Mouse (Mus musculus): Measurements from ENCODE around the gene Dalrd3.
A peak's percentile ranks its signal among the peaks of the same experiment; 100 is the strongest.
"Not testable (repeated sequence)": the region's sequence is repeated elsewhere in the genome, so short reads cannot be mapped to it uniquely, and the experiment has no call there.

Gene Dalrd3

GRCm38 (mm10) chr9:108573774-108574690 lies 4.3 kb downstream of the Dalrd3 start:
- DNase-seq (ENCODE audit: low read depth, low spot score) = peak; percentile 82

- DNase-seq (ENCODE audit: low read depth, low spot score) = no peak
Observed at GRCm38 (mm10) chr9:108574921-108575320, 5.2 kb downstream of the Dalrd3 start.

GRCm38 (mm10) chr9:108575321-108576297 lies 5.9 kb downstream of the Dalrd3 start:
- DNase-seq (ENCODE audit: low read depth, low spot score) = no peak

GRCm38 (mm10) chr9:108577025-108577424 lies 7.3 kb downstream of the Dalrd3 start:
- no peak for DNase-seq (ENCODE audit: low read depth, low spot score)

GRCm38 (mm10) chr9:108577934-108578544 lies 8.4 kb downstream of the Dalrd3 start:
- DNase-seq (ENCODE audit: low read depth, low spot score) = peak; percentile 61

GRCm38 (mm10) chr9:108578545-108579343 lies 9.1 kb downstream of the Dalrd3 start, which contains the start of gene Wdr6:
Gene Wdr6, minus strand, starts transcription at chr9:108578739.
- DNase-seq (ENCODE audit: low read depth, low spot score) = peak; percentile 98

- no peak for DNase-seq (ENCODE audit: low read depth, low spot score)
Observed at GRCm38 (mm10) chr9:108579344-108579690, 9.6 kb downstream of the Dalrd3 start.

GRCm38 (mm10) chr9:108587571-108588180 lies 18.0 kb downstream of the Dalrd3 start:
- peak; percentile 95 for DNase-seq (ENCODE audit: low read depth, low spot score)

GRCm38 (mm10) chr9:108589229-108589628 lies 19.5 kb downstream of the Dalrd3 start:
- DNase-seq (ENCODE audit: low read depth, low spot score) = no peak

- DNase-seq (ENCODE audit: low read depth, low spot score) = no peak
Observed at GRCm38 (mm10) chr9:108591462-108591861, 21.8 kb downstream of the Dalrd3 start.

GRCm38 (mm10) chr9:108594354-108594753 lies 24.7 kb downstream of the Dalrd3 start:
- no peak for DNase-seq (ENCODE audit: low read depth, low spot score)

- peak; percentile 67 for DNase-seq (ENCODE audit: low read depth, low spot score)
Observed at GRCm38 (mm10) chr9:108596998-108597764, 27.5 kb downstream of the Dalrd3 start, which contains the start of gene P4htm. Gene P4htm, minus strand, starts transcription at chr9:108597667.

- DNase-seq (ENCODE audit: low read depth, low spot score) = no peak
Observed at GRCm38 (mm10) chr9:108599021-108599566, 29.4 kb downstream of the Dalrd3 start.

GRCm38 (mm10) chr9:108600011-108600410 lies 30.3 kb downstream of the Dalrd3 start:
- DNase-seq (ENCODE audit: low read depth, low spot score) = no peak

GRCm38 (mm10) chr9:108601986-108602385 lies 32.3 kb downstream of the Dalrd3 start:
- no peak for DNase-seq (ENCODE audit: low read depth, low spot score)

- not testable (repeated sequence) for DNase-seq (ENCODE audit: low read depth, low spot score)
Observed at GRCm38 (mm10) chr9:108607929-108608328, 38.2 kb downstream of the Dalrd3 start.

- DNase-seq (ENCODE audit: low read depth, low spot score) = no peak
Observed at GRCm38 (mm10) chr9:108608889-108609288, 39.2 kb downstream of the Dalrd3 start.

- no peak for DNase-seq (ENCODE audit: low read depth, low spot score)
Observed at GRCm38 (mm10) chr9:108611488-108611887, 41.8 kb downstream of the Dalrd3 start.

GRCm38 (mm10) chr9:108617301-108617700 lies 47.6 kb downstream of the Dalrd3 start:
- DNase-seq (ENCODE audit: low read depth, low spot score) = no peak

Measured in mesoderm, embryonic 11.5 days (tissue).